Mouse (Mus musculus): ENCODE measurements around the gene Btg1.

Btg1 gene

GRCm38 (mm10) chr10:96630110-96630509, 13.3 kb downstream of the Btg1 start:
- no peak for DNase-seq (ENCODE audit: low spot score in 2 of 2)

GRCm38 (mm10) chr10:96631066-96631711, 14.4 kb downstream of the Btg1 start:
- DNase-seq (ENCODE audit: low spot score in 2 of 2) = no peak

- no peak for DNase-seq (ENCODE audit: low spot score in 2 of 2)
Measured at GRCm38 (mm10) chr10:96632271-96633144, 15.7 kb downstream of the Btg1 start.

- DNase-seq (ENCODE audit: low spot score in 2 of 2) = no peak
Measured at GRCm38 (mm10) chr10:96633145-96633516, 16.3 kb downstream of the Btg1 start.

- DNase-seq (ENCODE audit: low spot score in 2 of 2) = no peak
Measured at GRCm38 (mm10) chr10:96635472-96635871, 18.7 kb downstream of the Btg1 start.

GRCm38 (mm10) chr10:96638477-96638876, 21.7 kb downstream of the Btg1 start:
- DNase-seq (ENCODE audit: low spot score in 2 of 2) = no peak

GRCm38 (mm10) chr10:96642014-96642413, 25.2 kb downstream of the Btg1 start:
- DNase-seq (ENCODE audit: low spot score in 2 of 2) = no peak

- DNase-seq (ENCODE audit: low spot score in 2 of 2) = no peak
Measured at GRCm38 (mm10) chr10:96642751-96643150, 25.9 kb downstream of the Btg1 start.

- DNase-seq (ENCODE audit: low spot score in 2 of 2) = no peak
Measured at GRCm38 (mm10) chr10:96645183-96645582, 28.4 kb downstream of the Btg1 start.

GRCm38 (mm10) chr10:96646024-96646866, 29.4 kb downstream of the Btg1 start:
- DNase-seq (ENCODE audit: low spot score in 2 of 2) = peak in 1 of 2 experiments; percentile 32

- DNase-seq (ENCODE audit: low spot score in 2 of 2) = no peak
Measured at GRCm38 (mm10) chr10:96646867-96647462, 30.2 kb downstream of the Btg1 start.

- no peak for DNase-seq (ENCODE audit: low spot score in 2 of 2)
Measured at GRCm38 (mm10) chr10:96648161-96648561, 31.4 kb downstream of the Btg1 start.

- no peak for DNase-seq (ENCODE audit: low spot score in 2 of 2)
Measured at GRCm38 (mm10) chr10:96649524-96649923, 32.7 kb downstream of the Btg1 start.

- DNase-seq (ENCODE audit: low spot score in 2 of 2) = no peak
Measured at GRCm38 (mm10) chr10:96652372-96652771, 35.6 kb downstream of the Btg1 start.

- no peak for DNase-seq (ENCODE audit: low spot score in 2 of 2)
Measured at GRCm38 (mm10) chr10:96653030-96653429, 36.2 kb downstream of the Btg1 start.

GRCm38 (mm10) chr10:96654079-96654478, 37.3 kb downstream of the Btg1 start:
- no peak for DNase-seq (ENCODE audit: low spot score in 2 of 2)

GRCm38 (mm10) chr10:96654576-96654975, 37.8 kb downstream of the Btg1 start:
- DNase-seq (ENCODE audit: low spot score in 2 of 2) = no peak

GRCm38 (mm10) chr10:96655066-96655465, 38.3 kb downstream of the Btg1 start:
- DNase-seq (ENCODE audit: low spot score in 2 of 2) = no peak

GRCm38 (mm10) chr10:96656176-96656575, 39.4 kb downstream of the Btg1 start:
- DNase-seq (ENCODE audit: low spot score in 2 of 2) = no peak

- no peak for DNase-seq (ENCODE audit: low spot score in 2 of 2)
Measured at GRCm38 (mm10) chr10:96658906-96659305, 42.1 kb downstream of the Btg1 start.

GRCm38 (mm10) chr10:96660280-96660985, 43.6 kb downstream of the Btg1 start:
- DNase-seq (ENCODE audit: low spot score in 2 of 2) = no peak

Data from right cerebral cortex, postnatal 36 days (tissue).